Mouse (Mus musculus) lung, postnatal 10 days (tissue): Measurements from ENCODE around the gene Zscan2.
A peak's percentile ranks its signal among the peaks of the same experiment; 100 is the strongest.

ENCODE experiments used
- DNase-seq: peaks from one replicate; pipeline ENCODE4 v3.0.0; 2021

Gene Zscan2

DNA sequence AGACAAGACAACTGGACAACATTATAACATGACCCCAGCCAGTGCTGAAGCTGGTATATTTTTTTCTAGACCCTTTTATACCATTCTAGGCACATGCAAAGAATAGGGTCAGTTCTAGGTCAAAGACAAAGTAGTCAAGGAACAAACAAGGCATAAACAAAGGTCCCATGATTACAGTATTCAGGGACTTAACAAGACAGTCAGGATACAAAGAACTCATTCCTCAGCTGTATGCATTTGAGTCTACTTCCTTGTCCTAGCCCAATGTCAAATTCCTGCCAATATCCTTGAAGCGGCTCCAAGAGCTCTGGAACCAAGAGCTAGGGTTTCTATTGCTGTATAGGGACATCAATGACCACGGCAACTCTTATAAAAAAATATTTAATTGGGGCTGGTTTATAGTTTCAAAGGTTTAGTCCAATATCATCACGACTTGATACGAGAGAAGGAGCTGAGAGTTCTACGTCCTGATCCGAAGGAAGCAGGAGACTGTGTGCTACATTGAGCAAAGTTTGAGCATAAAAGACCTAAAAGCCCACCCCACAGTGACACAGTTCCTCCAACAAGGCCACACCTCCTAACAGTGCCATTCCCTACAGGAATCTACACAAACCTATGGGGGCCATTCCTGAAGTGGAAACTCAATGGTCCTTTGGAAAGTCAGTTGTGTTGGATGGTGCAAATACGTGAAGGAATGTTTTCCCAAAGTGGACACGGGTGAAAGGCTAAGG is 16.6 kb upstream of the Zscan2 start:
- DNase-seq, result no peak

DNA sequence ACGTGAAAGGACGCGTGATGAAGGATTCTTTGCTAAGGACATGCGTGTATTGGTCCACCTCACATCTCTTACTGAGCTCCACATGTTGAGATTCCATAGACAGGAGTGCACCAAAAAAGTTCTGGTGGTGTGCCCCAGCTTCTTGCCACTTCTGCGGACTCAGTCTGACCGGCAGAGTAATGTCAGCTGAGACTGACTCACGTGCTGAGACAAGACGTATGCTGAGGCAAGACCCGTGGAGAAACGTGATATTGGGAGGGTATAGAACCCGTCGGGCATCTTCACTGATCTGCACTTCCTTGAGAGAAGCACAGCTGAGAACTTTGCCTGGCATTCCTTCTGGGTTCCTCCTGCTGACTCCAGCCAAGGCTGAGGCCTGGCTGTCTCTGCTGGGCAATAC is 16.0 kb upstream of the Zscan2 start:
- DNase-seq, result no peak

DNA sequence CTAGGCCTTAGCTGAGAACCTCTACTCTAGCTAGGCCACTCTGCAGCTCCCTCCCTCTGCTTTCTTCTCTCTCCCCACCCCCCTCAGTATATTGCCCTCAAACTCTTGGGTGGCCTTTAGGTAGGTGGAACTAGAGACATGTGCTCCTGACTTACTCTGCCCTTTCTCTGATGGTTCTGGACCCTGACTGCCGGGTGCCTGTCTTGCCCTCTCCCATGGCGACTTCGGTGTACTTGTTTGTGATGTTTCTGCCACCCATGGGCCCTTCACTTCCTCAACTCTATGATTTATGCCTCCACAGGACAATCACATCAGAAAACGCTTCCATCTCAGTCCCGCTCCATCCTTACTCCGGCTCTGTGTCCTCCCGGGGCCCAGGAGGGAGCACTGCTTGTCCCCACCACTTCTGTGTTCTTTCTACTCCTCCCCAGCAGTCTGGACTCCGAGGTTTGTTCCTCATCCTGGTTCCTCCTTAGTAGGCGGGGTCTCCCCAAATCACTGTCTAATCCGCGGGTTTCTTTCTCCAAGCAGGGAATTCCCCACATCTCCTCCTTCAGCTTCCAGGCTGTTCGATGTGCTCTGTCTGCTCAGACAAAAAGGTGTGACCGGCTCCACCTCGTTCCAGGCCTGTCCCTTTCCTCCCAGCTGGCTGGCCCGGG is 15.0 kb upstream of the Zscan2 start:
- peak; percentile 33 for DNase-seq

DNA sequence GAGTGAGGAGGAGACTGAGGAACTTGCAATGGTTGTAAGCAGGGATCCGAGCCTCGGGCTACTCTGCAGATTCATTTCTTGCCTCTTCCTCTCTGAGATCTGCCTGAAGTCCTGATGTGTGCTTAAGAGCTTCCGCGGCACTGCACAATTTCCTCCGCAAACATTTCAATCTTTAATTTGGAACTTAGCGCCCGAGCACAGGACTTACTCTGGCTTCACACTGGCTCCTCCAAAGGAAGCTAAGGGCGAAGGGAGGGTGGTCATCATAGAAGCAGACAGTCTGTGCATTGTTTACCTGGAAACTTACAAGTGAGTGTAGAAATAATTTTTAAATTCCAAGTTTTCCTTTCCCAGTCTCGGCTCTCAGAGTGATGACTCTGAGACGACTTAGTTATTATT is 14.4 kb upstream of the Zscan2 start:
- no peak for DNase-seq

DNA sequence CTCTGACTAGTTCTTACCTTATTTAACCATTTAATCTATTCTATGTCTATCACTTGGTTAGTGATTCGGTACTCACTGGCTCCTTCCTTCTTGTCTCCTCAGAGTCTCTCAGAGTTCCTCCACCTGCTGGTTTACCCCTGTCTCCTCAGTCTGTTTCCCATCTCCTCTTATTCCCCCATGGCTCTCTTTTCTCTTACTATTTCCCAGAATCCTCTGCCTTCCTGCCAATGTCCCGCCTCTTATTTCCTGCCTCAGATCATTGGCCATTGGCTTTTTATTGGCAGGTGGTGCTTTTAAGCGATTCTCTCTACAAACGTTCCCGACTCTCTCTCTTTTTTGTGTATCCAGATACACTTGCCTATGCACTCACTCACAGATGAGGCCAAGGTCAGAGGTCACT is 14.0 kb upstream of the Zscan2 start:
- no peak for DNase-seq

DNA sequence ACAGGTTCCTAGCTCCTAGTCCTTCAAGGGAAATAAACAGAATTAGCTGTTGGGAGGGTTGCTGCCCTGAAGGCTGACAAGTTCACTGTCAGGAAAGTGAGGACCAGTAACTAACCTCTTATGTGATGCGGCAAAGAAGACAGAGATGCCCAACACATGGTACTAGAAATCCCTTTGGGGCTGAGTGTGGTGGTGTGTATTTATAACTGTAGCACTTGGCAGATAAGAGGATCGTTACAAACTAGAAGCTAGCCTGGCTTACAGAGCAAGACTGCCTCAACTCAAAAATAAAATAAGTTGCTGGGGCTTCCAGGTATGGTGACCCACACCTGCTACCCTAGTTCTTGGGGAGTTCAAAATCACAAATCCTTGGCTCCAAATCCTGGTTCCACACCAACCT is 11.5 kb upstream of the Zscan2 start:
- no peak for DNase-seq

DNA sequence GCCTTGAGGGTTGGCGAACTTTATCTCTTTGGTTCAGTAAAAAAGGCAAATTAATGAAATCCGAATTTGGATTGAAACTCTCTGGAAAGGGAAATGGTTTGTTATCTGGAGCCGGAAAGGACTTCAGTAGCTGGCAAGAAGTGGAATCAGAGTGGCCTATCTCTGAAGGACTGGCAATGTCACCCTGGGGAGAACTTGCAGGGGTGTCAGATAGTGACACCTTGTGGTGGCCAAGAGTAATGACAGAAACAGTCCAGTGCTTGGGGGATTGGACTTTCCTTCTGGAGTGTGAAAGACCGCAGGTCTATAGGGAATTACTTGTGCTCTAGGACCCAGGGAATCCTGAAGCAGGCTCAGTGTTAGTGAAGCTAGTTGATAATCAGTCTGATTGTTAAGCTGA is 11.0 kb upstream of the Zscan2 start:
- DNase-seq, result peak; percentile 70

DNA sequence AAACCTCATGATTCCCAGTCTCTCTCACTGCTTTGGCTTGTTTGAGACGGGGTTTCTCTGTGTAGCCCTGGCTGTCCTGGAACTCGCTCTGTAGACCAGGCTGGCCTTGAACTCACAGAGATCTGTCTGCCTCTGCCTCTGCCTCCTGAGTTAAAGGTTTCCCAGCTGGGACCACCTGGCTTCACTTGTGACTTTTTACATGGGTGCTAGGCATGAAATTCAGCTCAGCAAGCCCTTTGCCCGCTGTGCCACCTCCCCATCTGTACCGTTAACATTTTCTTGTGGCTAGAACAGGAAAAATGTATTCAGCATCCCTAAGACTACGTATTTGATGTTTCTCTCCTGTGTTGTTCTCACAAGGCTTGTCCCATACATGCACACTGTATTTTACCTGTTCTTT is 10.2 kb upstream of the Zscan2 start:
- no peak for DNase-seq

DNA sequence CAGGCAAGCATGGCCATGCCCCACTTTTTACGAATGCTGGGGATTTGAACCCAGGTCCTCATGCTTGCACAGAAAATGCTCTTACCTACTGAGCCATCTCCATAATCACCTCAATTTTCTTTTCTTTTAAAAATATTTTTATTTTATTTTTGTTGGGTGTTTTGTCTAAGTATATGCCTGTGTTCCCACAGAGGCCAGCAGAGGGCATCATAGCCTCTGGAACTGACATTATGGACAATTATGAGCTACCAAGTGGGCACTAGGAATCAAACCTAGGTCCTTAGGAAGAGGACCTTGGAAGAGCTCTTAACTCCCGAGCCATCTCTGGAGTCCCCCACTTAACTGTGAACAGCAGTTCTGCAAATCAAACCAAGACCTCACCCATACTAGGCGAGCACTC is 7.5 kb upstream of the Zscan2 start:
- no peak for DNase-seq

DNA sequence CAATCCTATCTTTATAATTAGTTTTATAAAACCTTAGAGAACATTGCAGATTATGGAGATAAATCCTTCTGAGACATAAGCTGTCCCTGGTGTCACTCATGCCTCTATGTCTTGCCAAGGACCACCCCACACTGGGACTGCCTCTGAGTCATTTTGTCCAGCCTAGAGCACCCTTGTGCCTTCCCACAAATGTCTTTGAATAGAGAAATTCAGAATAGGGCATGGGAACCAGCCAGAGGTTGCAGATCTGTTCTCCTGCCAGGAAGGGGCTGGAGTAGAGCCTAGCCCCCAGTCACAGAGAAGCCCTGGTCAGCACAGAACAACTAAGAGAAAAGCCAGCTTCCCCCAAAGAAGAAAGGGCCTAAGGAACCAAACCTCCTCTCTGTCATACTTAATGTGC is 5.4 kb upstream of the Zscan2 start:
- DNase-seq, result no peak

DNA sequence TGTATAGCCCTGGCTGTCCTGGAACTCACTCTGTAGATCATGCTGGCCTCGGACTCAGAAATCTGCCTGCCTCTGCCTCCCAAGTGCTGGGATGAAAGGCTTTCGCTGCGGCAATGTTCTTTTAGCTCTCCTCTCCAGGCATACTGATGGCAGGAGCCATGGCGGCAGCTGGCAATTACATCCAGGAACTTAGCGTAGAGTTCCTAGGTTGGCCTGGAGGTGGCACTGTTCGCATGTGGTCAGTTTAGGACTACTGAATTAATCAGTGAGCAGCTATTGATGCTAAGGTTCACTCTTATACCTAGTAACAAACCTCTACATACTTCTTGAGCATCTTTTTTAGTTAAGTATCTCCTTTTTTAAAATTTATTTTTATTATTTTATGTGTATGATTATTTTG is 3.5 kb upstream of the Zscan2 start:
- DNase-seq, result peak; percentile 88

DNA sequence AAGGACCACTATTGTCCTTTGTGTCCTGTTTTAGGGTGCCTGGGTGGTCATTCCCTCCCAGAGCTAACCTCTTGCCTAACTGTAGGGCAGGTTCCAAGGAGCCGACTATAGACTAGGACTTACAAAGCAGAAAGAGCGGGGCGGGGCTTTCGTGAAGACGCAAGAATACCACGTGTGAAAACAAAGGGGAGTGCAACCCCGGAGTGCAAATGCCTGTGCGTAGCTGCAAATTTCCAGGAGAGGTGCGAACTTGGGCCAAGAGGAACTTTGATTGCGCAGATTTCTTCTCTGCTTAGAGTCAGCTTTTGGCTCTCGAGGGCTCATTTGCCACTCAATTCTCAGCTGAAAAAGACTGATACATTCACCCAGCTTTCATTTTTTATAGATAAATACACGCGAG is 493 bp upstream of the Zscan2 start:
- peak; percentile 81 for DNase-seq

DNA sequence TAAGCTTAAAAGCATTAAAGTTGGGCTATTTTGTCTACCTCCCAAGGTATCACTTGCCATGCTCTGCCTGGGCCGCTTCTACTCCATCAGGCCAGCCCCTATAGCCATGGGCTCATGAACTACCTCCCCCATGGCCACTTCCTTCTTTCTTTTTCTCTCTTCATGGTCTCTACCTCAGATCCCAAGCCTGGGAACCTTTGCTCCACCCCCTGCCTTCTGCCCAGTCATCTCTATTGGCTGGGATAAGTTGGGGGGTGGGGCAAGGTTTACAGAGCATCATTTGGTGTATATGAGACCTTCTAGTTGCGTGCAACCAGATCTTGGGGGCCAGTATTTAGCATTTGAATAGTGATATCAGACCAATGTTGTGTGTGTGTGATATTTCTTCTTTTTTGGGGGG is 1.8 kb downstream of the Zscan2 start:
- DNase-seq, result no peak

DNA sequence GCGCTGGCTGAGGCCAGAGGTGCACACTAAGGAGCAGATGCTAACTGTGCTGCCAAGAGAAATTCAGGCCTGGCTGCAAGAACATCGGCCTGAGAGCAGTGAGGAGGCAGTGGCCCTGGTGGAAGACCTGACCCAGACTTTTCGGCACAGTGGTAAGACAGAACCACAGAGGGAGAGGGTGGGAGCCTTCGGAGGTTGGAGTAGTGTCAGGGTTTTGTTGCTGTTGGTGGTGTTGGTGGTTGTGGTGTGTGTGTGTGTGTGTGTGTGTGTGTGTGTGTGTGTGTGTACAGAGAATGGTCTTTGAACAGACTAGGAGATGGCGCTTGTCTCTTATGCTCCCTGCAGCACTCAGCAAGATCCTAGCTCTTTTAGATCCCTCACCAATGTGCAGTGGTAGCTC is 2.8 kb downstream of the Zscan2 start:
- DNase-seq, result no peak

DNA sequence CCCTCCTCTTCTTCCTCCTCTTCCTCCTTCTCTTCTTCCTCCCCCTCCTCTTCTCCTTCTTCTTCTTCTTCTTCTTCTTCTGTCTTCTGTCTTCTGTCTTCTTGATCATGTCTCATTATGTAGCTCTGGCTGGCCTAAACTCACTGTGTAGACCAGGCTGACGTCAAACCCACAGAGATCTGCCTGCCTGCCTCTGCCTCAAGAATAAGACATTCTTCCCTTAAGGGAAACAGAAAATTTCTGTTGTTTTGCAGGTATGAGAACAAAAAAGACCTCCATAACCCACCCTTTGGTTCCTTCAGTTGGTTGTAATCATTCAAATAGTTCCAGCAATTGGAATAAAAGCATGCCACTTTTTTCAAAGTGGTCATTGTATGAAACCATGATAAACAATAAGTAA is 3.4 kb downstream of the Zscan2 start:
- DNase-seq, result no peak

DNA sequence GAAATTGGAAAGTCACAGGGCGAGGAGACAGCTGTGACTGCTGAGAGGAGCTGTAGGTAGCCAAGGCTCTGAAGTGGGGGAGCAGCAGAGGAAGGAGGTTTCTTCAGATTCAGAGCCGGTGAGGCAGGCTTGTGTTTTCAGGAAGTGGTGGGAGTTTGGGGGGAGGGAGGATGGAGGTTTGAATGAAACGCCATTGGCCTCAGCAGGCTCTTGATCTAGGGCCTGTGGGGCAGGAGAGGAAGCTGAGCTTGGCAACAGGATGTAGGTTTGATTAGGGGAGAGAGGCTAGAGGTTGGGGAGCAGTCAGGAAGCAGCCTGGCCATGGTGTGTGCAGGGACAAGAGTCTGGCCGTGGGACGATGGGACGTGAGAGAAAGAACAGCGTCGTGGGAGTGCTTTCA is 4.1 kb downstream of the Zscan2 start:
- DNase-seq, result peak; percentile 49

DNA sequence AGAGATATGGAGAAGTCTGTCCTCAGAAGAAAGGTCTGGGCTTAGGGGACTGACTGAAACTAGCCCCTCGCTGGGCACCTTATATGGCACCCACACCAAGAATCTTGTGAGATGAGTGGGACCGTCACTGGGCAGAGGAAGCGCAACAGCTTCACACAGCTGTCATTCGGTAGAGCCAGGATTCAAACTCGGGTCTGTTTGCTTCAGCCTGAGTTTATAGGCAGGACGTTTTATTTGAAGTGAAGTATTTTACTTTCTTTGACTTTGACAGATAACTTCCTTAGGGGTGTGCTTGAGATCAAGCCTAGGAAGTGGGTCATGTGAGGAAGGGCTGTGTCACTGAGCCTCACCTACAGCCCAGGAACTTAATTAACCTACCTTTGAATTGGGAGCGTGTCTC is 4.8 kb downstream of the Zscan2 start:
- DNase-seq, result no peak

DNA sequence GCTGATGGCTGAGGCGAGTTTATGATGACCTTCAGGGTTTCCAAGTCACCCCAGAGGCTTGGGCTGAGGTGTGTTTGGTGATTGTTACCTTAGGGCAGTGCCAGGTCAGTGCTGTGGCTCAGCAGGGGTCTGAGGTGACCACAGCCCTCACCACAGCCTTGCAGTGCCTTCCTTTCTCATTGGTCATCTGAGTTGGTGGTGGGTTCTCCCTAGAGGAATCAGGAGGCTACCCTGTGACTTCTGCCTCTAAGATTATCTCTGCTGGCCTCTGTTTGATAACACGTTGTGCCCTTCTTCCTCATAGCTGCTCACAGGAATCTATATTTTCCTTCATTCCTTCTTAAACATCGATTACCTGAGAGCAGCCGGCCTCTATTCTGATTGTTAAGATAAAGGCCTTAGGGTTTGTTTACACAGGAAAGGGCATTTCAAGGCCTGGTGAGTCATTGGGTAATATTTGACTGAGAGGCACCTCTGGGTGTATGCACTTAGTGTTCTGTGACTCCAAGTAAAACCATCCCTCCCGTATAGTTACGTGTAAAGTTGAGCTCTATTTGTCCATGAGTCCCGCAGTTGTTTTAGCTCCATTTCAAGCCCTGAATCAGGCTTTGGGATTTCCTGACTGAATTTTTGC is 5.9 kb downstream of the Zscan2 start:
- no peak for DNase-seq

DNA sequence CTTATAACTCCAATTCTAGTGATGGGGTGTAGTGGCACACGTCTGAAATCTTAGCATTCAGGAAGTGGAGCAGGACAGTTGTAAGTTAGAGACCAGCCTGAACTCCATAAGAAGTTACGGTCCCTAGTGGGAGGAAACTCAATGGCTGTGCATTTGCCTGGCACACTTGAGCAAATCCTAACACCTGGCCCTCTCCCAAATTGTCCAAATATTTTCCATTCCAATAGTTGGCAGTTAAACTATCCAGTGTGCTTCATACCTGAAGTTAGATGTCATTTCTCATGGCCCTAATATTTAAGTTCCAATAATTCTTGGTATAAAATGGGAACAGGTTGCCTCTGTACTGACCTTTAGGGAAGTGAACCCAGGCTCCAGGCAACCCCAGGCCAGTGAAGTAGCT is 8.0 kb downstream of the Zscan2 start:
- DNase-seq, result no peak

DNA sequence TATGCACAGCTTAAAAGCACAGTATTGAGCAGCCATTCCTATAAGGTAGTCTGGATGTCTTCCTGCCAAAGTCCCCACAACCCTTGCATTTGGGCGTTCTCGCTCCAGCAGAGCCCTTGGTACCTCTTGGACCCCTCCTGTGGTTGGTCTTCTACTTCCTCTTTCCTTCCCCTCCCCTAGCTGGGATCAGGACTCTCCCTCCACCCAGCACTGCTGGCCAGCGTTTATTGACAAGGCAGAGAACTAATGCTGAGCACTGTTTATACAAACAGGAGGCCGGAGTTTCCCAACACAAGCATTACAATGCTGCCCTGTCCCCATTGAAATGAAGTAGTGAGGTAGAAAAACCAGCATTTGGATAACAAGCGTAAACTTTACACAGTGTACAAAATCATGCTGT is 12.3 kb downstream of the Zscan2 start:
- no peak for DNase-seq

DNA sequence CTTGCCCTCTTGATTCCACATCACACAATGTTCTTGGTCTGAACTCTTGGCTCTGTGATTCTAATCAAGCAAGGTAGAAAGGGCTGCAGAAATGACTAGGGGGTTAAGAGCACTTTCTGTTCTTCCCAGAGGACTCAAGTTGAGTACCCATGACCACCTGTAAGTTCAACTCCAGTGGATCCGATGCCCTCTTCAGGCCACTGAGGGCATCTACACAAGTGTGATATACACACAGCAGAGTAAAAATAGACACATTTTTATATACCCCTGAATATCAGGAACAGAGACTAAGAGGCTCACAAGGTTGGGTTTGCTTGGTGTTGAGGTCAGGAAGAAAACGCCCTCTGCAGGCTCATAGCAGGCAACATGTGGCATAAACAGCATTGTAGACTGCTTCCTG is 12.9 kb downstream of the Zscan2 start:
- no peak for DNase-seq

DNA sequence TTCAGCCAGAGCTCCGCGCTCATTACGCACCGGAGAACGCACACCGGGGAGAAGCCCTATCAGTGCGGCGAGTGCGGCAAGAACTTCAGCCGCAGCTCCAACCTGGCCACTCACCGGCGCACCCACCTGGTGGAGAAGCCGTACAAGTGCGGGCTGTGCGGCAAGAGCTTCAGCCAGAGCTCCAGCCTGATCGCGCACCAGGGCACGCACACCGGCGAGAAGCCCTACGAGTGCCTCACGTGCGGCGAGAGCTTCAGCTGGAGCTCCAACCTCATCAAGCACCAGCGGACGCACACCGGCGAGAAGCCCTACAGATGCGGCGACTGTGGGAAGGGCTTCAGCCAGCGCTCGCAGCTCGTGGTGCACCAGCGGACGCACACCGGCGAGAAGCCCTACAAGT is 15.0 kb downstream of the Zscan2 start:
- DNase-seq, result no peak

DNA sequence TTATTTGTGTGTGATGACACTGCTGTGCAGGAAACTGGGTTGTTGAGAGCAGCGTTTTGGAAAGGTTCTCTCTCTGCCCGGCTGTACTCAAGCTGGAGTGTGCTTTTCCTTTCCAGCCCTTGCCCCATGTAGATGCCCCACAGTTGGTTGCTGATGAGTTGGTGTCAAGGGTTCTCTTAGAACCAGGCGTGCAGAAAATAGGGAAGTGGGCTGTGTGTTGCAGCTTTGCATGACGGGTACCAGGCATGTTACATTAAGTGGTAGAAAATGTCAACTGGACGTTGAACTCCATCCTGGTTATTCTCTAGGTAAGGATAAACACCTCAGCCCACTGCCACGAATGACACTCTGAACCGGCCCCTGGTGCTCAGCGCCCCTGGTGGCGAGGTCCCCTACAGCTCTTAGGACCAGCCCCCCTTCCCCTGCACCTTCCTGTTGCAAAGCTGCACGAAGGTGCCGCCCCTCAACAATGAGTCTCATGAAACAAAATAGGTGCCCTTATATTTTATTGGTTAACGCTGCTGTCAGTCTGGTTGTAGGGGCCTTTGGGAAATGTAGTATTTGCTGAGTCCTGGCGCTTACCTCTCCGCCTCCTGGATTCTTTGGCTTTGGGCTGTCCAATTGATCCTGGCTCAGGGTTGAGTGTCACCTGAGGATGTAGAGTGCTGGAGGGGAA is 22.2 kb downstream of the Zscan2 start:
- peak; percentile 82 for DNase-seq

DNA sequence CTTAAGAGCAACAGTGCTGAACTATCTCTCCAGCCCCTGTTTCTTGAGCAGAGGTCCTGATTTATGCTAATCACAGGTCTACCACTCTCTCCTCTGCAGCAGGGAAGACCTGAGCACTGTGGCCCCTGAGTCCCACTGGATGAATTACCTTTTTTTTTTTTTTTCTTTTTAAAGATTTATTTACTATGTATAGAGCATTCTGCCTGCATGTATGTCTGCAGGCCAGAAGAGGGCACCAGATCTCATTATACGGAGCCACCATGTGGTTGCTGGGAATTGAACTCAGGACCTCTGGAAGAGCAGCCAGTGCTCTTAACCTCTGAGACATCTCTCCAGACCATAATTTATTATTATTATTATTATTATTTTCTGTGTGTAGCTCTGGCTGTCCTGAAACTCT is 24.9 kb downstream of the Zscan2 start:
- DNase-seq, result no peak
